Mouse (Mus musculus): Measurements from ENCODE around the gene Rtkn. TPM values are rescaled to one million over a fixed set of nuclear protein-coding genes. Genes with fewer than 3 reads are reported as not detected.

The Rtkn gene
- polyA plus RNA-seq (2017; shearing (Covaris generic)) = 1 to 10 TPM in 1 of 3 experiments, not detected in 2; 3.7 TPM

DNA sequence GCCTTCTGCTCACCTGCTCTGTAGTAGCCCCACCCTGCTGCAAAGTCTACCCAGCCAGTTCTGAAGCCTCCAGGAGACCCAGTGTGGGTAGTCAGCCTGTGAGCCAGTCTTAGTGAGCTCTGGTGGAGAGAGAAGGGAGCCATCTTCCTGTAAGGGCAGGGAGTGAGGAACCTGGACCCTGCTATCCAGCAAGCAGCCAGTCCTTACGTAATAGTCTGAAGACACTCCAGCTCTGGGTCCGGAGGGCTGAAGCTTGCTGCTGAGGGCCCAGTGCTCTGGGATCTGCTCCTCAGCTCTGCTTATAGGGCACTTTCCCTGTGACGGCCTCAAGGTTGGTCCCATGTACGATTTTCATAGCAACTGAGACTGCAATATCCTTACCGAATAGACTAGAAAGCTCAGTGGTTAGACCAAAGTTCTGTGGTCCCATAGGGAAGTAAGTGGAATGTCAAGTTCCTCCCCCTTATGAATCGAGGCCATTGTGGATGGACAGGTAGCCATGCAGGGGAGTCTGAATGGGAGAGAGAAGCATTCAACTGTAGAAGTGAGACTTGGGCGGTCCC, at the start of gene Rtkn:
Gene Rtkn, plus strand, starts transcription at position 513 of the 563 bp plus-strand sequence.
- no peak for ATAC-seq

DNA sequence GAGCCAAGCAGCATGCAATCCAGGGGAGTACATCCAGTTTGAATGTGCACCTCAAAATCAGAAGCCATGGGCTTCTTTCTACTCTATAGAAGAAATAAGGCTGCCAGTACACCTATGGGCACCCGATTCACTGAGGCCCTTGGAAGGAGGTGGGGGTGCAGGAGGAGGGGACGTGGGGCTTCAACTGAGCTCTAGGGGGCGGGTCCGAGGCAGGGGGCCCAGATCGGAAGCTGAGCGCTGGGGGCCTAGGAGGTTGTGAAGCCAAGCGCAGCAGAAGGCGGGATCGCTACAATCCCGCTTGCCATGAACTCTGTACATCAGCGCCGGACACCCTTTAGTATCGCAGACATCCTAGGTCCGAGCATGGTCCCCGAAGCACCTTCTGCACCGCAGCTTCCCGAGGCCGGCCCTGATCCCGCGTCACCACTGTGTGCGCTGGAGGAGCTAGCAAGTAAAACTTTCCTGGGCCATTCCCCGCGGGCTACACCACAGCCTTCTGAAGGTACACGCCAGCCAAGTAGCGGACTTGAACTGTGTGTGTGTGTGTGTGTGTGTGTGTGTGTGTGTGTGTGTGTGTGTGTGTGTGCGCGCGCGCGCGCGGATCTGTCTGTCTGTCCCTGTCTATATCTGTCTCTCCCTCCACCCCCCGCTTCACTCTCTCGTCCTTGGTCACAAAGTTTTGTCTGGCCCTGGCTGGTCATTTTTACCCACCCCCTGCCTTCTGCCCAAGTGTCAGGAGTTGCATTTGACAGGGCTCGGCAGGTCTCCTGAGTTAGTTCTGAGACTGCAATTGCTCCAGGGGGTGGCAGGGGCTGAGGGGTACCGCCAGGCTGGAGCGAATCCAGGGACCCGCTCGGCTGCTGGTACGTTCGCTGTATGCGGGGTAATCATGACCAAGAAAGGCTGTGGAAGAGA, 48.9 kb upstream of the Rtkn start, which contains the start of gene Lbx2:
Gene Lbx2, plus strand, starts transcription at position 247 of the 915 bp plus-strand sequence.
- ATAC-seq = peak; percentile 21

DNA sequence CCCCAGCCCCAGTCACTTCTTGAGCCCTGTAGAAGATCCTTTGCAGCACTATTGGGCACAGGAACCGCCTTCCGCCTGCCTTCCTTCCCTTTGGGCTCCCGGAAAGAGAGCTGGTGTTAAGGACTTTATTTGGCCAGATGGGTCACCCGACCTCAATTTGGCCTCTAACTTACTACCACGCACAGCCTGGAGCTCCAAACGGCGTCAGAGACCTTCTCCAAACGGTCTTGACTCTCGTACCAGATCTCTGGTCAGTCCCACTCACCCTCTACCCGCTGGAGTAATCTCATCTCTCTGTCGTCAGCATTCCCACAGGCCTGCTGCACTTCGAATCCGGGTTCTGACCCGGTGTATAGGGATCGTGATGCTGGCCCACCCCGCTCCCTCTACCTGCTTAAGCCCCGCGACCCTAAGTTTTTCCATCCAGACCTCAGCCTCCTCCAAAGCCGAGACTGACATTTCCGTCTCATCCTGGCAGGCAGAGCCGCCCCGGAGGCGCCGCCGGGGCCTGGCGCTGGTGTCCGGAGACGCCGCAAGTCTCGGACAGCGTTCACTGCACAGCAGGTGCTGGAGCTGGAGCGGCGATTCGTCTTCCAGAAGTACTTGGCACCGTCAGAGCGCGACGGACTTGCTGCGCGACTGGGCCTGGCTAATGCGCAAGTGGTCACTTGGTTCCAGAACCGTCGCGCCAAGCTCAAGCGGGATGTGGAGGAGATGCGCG, 47.9 kb upstream of the Rtkn start:
- peak; percentile 43 for ATAC-seq

- ATAC-seq = no peak
Observed at GRCm38 (mm10) chr6:83087926-83088260, 47.4 kb upstream of the Rtkn start.

GRCm38 (mm10) chr6:83092416-83093127, 42.7 kb upstream of the Rtkn start:
- ATAC-seq = no peak

GRCm38 (mm10) chr6:83095968-83096367, 39.3 kb upstream of the Rtkn start:
- ATAC-seq = peak; percentile 98

GRCm38 (mm10) chr6:83098411-83098810, 36.9 kb upstream of the Rtkn start:
- no peak for ATAC-seq

GRCm38 (mm10) chr6:83101316-83101687, 34.0 kb upstream of the Rtkn start, which contains the start of the genes Ccdc142 and Gm42688:
Ccdc142 (plus strand) TSS chr6:83101601.
Gm42688 (plus strand) TSS chr6:83101617.
- peak; percentile 91 for ATAC-seq

DNA sequence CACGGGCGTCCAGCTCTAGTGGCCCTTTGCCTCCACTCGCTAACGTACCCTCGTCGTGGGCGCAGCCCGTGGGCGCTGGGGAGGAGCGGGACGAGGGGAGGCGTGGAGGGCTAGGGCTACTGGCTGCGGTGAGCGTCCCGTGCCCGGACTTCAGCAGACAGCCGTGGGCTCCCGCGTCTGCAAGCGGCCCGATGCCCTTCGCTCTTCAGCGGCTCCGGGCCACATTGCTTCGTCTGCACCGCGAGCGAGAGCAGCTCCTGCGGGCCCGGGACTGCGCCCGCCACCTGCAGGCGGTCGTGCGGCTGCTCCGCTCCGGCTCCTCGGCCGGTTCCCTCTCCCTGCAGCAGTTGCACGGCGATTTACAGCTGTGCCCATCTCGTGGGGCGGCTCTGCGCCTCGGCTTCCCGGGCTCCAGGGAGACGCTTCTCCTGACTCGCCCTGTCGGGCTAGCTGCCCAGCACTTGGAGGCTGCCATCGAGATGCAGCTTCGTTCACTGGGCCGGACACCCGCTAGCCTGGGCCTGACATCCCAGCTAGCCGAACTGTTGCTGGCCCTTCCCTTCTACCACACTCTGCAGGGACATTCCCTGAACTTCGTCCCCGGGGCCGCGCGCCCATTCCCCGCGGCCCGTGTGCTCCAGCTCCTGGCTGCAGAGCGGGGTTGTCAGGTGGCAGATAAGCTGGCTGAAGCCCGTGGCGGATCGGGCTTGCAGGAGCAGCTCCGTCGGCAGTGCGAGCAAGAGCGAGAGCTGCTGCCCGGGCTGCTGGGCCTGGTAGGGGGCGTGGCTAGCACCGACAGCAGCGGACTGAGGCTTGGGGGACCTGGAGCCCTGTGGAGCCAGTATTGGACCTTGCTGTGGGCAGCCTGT, 33.3 kb upstream of the Rtkn start:
- ATAC-seq = peak; percentile 75

DNA sequence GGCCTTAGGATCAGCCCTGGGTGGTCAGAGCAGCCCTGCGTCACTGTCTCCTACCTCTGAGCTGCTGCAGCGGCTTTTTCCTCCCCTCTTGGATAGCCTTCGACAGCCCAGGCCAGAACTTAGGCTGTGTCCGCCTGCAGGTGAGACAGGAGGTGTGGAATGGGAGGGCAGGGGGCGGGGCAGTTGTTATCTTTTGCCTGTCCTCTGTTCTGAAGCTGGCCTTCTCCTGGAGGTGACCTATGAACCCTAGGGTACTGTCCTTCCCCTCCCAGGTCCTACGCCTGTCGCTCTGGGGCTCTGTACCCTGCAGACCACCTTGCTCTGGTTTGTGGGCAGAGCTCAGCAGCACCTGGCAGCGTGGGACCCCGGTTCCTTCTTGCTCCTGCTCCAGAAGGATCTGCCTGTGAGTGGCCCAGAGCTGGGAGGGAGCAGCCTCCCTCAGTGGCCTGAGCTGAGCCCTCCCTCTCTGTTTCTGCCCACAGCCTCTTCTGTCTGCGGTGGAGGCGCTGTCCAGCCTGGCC, 32.1 kb upstream of the Rtkn start:
- no peak for ATAC-seq

- ATAC-seq = no peak
Observed at GRCm38 (mm10) chr6:83104158-83104557, 31.1 kb upstream of the Rtkn start.

DNA sequence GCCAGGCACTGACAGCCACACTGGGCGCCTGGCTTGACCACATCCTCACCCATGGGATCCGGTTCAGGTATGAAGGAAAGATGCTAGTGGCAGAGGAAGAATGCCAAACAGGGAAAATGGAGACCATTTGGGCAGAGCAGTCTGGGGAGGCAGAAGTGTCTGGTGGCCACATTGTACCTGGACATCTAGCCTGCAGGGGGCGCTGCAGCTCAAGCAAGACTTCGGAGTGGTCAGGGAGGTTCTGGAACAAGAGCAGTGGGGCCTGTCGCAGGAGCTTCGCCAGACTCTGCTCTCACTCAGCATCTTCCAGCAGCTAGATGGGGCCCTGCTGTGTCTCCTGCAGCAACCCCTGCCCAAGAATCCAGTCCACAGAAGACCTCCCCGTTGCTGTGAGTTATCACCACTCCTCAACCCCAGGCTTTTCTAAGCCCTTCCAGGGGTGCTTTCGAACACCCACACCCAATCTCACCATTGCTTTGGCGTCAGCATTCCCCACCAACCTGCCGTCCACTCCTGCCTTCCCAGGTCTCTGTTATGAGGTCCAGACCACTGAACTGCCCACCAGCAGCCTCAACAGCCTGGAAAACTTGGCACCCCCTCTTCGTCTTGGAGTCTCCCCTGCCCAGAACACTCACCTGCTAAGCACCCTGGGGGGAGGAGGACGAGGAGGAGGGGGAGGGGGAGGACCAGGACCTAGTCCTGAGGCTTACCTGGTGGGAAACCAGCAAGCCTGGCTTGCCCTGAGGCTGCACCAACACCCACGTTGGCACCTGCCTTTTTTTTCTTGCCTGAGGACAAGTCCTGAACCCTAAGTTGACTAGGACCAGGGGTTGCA, 27.5 kb upstream of the Rtkn start:
- ATAC-seq = peak; percentile 53

DNA sequence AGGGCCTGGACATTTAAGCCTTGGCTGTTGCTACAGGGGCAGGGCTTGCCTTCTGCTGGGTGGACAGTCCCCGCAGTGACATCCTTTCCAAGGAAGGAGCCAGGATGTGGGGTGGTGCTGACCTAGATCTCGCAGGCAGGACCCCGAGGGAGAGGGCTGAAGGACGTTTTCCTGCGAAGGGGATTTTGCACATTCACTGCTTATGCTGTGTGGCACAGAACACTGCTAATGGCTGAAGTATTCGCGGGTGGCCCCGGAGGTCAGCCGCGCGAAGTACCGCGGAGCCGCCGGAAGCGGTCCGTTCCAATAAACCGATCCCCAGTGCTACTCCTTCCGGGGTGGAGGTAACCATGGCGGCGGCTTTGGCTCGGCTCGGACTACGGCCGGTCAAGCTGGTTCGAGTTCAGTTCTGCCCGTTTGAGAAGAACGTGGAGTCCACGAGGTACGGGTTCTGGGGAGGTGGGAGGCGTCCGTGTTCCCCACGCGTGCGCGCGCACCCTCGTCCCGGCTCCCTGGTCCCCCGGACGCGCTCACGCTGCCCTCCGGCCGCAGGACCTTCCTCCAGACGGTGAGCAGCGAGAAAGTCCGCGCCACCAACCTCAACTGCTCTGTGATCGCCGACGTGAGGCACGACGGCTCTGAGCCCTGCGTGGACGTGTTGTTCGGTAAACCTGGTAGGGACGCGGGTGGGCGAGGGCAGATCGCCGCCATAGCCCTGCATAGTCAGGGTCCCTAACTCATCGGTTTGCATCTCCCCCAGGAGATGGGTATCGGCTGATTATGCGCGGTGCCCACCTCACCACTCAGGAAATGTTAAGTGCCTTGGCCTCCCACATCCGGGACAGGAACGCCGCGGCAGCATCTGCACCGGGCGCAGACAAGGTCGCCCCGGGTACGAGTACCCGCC, 26.2 kb upstream of the Rtkn start, which contains the start of gene Mrpl53:
Gene Mrpl53, plus strand, starts transcription at position 279 of the 907 bp plus-strand sequence.
- ATAC-seq = peak; percentile 75

DNA sequence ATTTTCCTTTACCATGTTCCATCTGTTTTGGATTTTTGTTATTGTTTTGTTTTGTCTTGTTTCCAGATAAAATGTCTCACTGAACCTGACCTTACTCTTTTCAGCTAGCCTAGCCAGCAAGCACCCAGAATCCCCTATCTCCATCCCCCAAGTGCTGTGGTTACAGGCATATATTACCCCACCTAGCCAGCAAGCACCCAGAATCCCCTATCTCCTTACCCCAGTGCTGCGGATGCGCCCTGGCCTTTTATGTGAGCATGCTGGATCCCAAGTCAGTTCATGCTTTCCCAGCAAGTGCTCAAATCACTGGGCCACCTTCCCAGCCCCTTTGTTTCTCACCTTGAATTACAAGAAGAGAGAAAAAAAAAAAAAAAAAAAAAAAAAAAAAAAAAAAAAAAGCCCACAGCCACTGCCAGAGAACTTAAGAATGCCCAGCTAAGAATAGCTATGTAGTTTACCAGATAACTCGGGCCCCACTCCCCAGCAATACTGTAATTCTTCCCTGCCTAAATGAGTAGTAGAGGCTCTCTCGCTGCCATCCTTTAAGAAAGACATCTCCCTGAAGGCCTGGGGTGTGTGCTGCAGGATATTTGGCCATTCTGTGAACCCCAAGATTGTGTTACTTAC, 23.6 kb upstream of the Rtkn start:
- no peak for ATAC-seq

DNA sequence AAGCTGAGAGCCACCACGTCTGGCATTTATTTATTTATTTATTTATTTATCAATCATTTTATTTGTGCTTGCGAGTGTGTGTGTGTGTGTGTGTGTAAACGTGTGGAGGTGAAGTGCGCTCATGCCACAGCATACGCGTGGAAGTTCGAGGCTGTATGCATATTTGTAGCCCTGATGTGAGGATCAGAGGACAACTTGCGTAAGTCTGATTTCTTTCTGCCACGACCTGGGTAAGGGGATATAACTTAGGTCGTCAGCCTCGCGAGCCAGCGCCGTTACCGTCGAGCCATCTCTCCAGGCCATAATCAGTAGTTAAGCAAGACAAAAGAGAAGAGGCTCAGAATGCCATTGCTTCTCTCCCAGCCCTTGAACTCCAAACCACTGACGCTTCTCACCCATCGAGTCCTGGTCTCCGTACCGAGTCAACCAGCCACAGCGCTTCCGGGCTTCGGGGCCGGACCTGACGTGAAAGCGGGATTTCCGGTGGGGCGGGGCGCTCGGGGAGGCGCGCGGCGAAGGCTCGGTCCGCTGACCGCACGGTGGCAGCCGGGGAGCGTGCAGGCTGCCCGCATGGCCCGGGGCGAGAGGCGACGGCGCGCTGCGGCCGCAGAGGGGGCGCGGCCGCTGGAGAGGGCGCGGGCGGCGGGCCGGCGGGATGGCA, 20.1 kb upstream of the Rtkn start, which contains the start of gene Mogs:
Gene Mogs, plus strand, starts transcription at position 486 of the 661 bp plus-strand sequence.
- ATAC-seq = peak; percentile 86

- ATAC-seq = peak; percentile 67
Observed at GRCm38 (mm10) chr6:83115682-83116372, 19.4 kb upstream of the Rtkn start.

Measured in inflammation-experienced regulatory T-cells, adult 6 months (primary cell).